Mouse (Mus musculus) cerebellum, adult 2 months (tissue): ENCODE results near the gene Zfp791.

ENCODE experiments used
- CTCF ChIP-seq: fragments of 200-500 bp; IDR thresholded peaks from 2 replicates; pipeline ENCODE4 v1.5.1; 2011; ENCODE audit warnings: low read depth, mild to moderate bottlenecking, control low read depth, low read length, moderate library complexity, borderline replicate concordance; ENCODE audit not compliant: insufficient read depth
- POLR2A ChIP-seq: fragments of 200-500 bp; IDR thresholded peaks from 2 replicates; pipeline ENCODE4 v1.6.1; 2011; ENCODE audit warnings: low read length, control low read depth, borderline replicate concordance; ENCODE audit not compliant: insufficient read depth

GRCm38 (mm10) chr8:85091526-85092090, 31.3 kb downstream of the Zfp791 start:
- TF ChIP-seq CTCF (no peak), POLR2A (no peak)
